Mouse (Mus musculus) hematopoietic stem cell, adult 5-6 weeks (primary cell): ENCODE measurements around the gene Zdhhc12. TPM values are rescaled to one million over a fixed set of nuclear protein-coding genes. Genes with fewer than 3 reads are reported as not detected.
"Not testable (repeated sequence)": the region's sequence is repeated elsewhere in the genome, so short reads cannot be mapped to it uniquely, and the experiment has no call there.

Source experiments
- ATAC-seq, 2 experiments: fragments of 125-278 bp in 1 of 2; replicated peaks in 1 of 2; 2 replicates each; pipeline ENCODE4 v1.8.0; 2016 to 2017; ENCODE audit warnings: inconsistent platforms in 2 of 2, mild to moderate bottlenecking in 2 of 2, moderate number of reproducible peaks in 2 of 2, low read depth in 1 of 2, moderate TSS enrichment in 1 of 2; ENCODE audit not compliant: low FRiP score in 2 of 2, poor library complexity in 2 of 2, severe bottlenecking in 2 of 2, insufficient read depth in 1 of 2, low TSS enrichment in 1 of 2
- total RNA-seq: library from RNA; stranded (forward); fragments of 172-1452, 232-1000 nt; gene quantifications from 2 replicates; pipeline ENCODE4 v1.2.3, GENCODE M21; 2017

Gene Zdhhc12
- total RNA-seq, result 5.4 and 6.5 TPM in 2 replicates

GRCm38 (mm10) chr2:30093471-30094207 is at the start of gene Zdhhc12:
Gene Zdhhc12, minus strand, starts transcription at chr2:30093648.
- peak; percentile 92 to 95 for ATAC-seq

GRCm38 (mm10) chr2:30140021-30140420 is 46.6 kb upstream of the Zdhhc12 start:
- ATAC-seq, result not testable (repeated sequence)

- no peak for ATAC-seq
Measured at GRCm38 (mm10) chr2:30136458-30136857, 43.0 kb upstream of the Zdhhc12 start.

DNA sequence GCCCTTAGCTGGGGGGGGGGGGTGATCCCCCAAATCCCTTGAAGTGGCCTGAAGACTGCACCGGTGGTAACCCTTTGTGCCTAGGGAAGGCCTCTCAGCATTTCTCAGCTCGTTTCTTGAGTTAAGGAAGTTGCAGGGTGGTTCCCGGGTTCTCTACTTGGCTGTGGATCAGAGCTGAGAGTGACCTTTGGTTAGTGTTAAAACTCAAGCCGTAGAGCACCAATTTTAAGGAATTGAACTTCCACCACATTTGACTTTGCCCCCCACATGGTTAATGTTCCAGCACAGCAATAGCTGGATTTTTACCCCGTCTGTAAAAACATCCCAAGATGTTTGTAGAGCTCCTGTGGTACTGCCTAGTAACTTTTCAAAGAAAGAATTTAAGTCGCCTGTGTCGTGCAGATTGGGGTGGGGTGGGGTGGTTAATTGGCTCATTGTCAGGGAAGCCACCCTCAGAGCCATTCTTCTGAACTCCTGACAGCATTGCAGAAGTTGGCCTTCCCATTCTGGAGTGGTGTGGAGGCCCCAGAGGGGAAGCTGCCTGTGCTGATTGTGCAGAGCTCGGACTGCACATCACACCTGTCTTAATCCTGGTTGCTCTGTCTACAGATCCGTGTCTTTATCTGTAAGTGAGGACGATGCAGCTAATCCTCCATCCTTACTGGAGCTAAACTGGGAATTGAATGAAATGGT is 41.6 kb upstream of the Zdhhc12 start:
- no peak for ATAC-seq

GRCm38 (mm10) chr2:30134378-30134711 is 40.9 kb upstream of the Zdhhc12 start:
- no peak for ATAC-seq

DNA sequence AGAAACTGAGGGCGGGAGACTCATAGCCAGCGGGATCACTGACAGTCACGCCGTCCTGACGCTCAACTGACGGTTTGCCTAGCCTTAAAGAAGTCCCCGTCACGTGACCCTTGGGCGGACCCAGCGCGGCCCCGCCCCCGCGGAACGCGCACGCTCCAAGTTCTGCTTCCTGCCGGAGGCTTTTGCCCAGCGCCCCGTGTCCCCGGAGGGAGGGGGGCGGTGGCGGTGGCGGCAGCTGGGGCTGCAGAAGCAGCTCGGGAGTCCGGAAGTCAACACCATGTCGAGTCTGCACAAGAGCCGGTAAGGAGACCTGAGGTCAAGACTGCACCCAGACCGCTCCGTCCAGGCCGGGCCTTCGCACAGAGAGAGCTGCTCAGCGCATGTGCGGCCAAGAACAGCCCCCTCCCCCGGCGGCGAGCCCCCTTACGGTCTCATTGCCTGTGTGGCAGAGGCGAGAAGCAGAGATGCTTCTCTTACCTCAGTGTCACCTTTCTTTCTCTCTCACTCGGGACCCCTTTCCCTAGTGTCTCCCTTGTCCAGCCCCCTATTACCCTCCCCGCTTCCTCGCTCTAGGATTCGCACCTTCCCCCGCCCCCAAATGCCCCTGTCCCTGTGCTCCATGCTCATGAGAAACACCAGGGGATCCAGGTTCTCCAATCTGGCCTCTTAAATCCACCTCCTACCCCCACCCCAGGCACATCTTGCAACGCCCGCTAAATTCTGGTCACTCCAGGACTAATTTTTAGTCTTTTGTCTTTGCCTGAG is 40.3 kb upstream of the Zdhhc12 start, which contains the start of gene Tbc1d13:
Tbc1d13 (plus strand) TSS at position 134 of the 765 bp plus-strand sequence.
- ATAC-seq, result peak; percentile 93 to 94

DNA sequence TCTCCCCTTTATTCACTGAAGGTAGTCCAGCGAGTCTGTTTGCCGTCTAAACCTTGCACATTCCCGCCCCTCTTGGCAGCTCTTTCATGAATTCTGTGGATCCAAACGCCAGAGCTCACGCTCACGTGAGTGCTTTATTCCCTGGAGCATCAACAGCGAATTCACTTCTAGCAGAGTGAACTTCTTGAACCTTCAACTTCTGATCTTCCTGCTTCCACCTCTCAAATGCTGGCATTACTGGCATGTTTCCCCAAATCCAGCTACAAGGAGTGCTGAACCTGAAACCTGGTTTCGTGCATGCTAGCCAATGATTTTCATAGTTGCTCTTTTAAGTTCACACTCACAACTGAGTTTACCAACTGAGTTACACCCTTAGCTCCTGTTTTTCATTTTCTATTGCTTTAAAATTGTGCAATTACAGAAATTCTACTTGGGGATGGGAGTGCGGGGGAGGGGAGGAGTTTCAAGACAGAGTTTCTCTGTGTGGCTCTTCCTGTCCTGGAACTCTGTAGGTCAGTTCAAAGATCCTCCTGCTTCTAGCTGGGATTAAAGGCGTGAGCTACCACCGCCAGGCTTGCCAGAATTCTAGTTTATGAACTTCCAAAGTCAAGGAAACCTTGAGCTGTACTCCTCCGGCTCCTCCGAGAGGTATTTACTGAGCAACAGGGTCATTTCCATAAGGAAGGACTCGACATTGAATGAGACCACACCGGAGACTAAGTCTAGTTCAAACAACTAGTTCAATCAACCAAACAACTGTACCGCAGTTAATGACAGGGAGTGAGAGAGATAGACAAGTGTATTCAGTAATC is 39.6 kb upstream of the Zdhhc12 start:
- no peak for ATAC-seq

DNA sequence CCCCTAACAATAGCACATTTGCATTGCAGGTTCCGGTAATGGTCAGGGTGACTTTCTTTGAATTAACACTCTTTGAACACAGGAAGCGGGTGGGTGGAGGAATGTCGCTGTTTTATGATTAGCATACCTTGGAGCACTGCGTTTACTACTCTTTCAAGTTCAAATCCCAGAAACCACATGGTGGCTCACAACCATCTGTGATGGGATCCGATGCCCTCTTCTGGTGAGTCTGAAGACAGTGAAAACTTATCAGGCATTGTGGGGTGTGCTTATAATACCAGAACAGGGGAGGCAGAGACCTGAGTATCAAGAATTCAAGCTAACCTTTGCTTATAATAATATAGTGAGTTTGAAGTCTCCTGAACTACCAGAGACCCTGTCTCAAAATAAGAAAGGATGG is 37.8 kb upstream of the Zdhhc12 start:
- not testable (repeated sequence) for ATAC-seq

DNA sequence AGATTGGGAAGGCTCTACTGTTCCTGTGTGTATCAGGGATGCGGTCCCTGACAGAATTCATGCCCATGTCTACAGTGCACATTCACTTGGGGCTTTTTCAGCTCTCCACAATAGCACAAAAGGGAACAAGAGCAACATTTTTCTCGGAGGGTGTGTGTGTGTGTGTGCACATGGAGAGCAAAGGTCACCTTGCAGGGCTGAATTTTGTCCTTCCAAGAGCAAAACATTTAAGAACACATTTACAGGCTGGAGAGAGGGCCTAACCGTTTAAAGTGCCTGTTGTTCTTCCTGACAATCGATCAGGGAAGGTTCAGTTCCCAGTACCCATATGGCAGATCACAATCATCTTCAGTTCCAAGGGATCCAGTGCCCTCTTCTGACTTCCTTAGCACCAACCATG is 36.7 kb upstream of the Zdhhc12 start:
- no peak for ATAC-seq

- ATAC-seq, result no peak
Measured at GRCm38 (mm10) chr2:30128789-30129188, 35.3 kb upstream of the Zdhhc12 start.

DNA sequence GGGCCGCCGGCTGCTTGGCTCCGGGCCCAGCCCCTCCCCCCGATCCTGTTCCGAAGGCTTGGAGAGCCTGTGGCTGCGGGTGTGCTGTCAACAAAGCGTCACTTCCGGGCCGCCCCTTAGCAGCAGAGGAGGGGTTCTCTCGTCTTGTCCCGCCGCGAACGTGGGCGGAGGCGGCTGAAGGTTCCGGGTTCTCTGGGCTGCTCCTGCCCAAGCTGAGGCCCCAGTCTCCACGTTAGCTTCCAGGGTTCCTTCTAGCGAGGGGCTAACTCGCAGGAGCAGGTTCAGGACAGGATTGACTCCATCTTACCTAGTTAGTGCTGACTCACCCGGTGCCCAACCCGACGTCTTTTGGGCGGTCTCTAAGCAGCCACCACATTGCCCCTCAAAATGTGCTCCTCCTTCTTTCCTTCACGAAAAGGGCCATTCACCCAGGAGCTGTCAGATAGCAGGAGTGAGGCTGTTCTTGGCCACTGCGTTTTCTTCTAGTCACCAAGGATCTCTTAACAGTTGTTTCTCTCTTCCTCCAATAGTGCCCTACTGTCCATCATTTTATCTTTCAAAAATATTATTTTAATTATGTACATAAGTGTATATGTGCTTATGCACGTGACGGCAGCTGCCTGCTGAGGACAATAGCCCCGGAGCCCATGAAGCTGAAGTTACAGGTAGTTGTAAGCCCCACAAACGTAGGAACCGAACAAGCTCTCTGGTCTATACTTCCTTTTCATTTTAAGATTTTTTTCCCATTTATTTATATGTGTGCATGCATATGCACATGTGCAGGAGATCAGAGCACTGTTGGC is 31.2 kb upstream of the Zdhhc12 start, which contains the start of gene Zer1:
Zer1 (minus strand) TSS at position 114 of the 803 bp plus-strand sequence.
- peak; percentile 93 to 98 for ATAC-seq

DNA sequence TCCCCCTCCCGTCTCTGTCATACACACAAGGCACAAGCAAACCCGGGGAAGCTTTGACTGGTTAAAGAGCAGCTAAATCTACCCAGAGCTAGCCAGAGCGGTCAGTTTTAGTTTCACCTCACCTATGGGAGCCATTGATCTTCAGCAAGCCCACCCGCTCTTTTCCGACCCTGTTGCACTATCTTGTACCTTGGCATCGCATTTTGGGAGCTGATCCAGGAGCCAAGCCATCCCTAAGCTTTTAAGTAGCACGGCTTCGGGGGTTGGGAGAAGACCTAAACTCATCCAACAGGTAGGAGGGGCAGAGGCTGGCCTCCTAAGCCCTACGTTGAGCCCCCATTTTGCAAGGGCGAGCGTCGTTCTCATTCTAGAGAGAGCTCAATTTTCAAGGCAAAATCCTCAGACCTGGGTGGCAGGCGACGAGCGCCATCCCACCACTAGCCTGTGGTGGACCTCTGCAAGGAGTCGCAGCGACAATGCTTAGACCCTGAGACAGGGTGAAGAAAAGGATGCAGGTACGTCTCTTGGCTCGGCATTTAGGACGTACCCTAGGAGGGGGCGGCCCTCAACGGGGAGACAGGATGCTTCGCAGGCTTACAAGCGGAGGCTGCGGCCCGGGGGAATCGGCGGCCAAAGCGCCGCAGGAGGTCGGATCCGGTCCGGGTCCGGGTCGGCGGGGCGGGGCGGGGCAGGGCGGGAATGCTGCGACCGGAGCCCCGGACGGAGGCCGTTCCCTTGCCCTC is 30.5 kb upstream of the Zdhhc12 start:
- peak in 1 of 2 experiments; percentile 11; a peak in 1 of 4 replicates for ATAC-seq

DNA sequence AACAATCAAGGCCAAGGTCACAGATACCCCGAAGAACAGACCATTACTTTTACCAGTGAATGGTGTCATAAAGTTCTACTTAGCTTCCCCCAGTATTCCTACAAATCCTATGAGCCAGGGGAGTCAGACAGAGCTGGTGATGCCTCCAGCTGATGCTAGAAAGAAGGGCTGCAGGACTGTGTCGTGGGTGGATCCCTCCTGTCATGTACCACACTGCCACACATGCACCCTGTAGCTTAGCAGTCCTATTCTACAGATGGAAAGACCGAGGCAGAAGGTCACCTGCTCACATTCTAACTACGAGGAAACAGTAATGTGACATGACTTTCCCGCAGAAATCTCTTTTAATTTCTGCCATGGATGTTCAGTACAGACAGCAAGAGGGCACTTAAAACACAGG is 29.3 kb upstream of the Zdhhc12 start:
- no peak for ATAC-seq

DNA sequence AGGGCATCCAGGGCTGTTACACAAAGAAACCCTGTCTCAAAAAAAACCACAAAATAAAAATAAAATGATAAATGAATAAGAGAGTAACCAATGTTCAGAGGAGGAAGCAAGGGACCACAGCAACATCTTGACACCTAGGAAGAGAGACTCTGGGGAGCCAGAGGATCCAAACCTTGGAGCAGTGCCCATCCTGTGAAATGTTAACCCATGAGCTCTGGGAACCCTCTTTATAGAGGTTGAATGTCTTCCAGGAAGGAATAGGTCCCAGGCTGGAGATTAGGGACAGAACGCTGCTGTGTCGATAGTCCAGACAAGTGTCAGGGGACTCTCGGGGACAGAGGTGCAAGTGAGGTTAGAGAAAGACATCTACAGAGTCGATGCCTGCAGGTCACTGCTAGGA is 26.8 kb upstream of the Zdhhc12 start:
- no peak for ATAC-seq

DNA sequence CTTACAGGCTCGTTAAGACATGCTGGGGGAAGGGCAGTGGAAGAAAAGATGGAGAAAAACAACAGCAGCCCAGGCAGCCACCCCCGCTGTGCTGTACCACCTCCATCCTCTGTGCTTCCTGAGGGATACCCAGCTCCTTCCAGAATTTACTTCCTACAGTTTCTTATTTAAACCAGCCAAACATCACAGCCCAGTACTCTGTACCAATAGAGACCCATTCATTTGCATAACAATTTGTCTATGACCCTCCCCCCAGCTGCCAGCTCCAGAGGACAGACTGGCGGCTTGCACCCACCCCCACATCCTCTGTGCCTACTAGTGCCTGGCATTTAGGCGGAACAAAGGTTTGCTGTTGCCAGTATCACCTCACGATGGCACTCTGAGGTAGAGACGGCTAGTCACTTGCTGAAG is 26.2 kb upstream of the Zdhhc12 start:
- ATAC-seq, result no peak

- peak; percentile 54 to 61 for ATAC-seq
Measured at GRCm38 (mm10) chr2:30112564-30112963, 19.1 kb upstream of the Zdhhc12 start.
